Mouse (Mus musculus) liver, embryonic 14.5 days (tissue): Measurements from ENCODE around the gene Nfkb1. TPM values are rescaled to one million over a fixed set of nuclear protein-coding genes. Genes with fewer than 3 reads are reported as not detected.

Experiments
- ATAC-seq: fragments of 200-750 bp; cut with Nextera tagmentation; 2 replicates; pipeline ENCODE4 v1.8.0; 2017; ENCODE audit warnings: moderate number of reproducible peaks, mild to moderate bottlenecking, moderate library complexity; ENCODE audit not compliant: insufficient read depth
- DNase-seq, 3 experiments: peaks; one replicate each; pipeline ENCODE4 v3.0.0-alpha.2; 2012 to 2013; ENCODE audit warnings: low read depth in 3 of 3, low spot score in 3 of 3
- H3K27ac ChIP-seq: fragments of 300-500 bp; sonication (generic); 2 replicates; pipeline ENCODE4 v1.5.1; 2014; ENCODE audit warnings: moderate library complexity, mild to moderate bottlenecking, control low read depth, inconsistent platforms
- H3K27me3 ChIP-seq: fragments of 300-500 bp; sonication (generic); 2 replicates; pipeline ENCODE4 v1.6.1; 2014; ENCODE audit warnings: mild to moderate bottlenecking, low read length, moderate library complexity; ENCODE audit not compliant: control insufficient read depth, insufficient read depth
- H3K36me3 ChIP-seq: fragments of 300-500 bp; sonication (generic); replicated peaks from 2 replicates; pipeline ENCODE4 v1.6.1; 2014; ENCODE audit warnings: low read depth; ENCODE audit not compliant: control insufficient read depth, insufficient read depth
- H3K4me1 ChIP-seq, 2 experiments: fragments of 200-500 bp in 1 of 2; fragments of 300-500 bp in 1 of 2; sonication (generic) in 1 of 2; replicated peaks; 2 replicates each; pipeline ENCODE4 v1.6.1; 2012 to 2014; ENCODE audit warnings: antibody characterized with exemption in 1 of 2, inconsistent platforms in 1 of 2, low read length in 1 of 2; ENCODE audit not compliant: control insufficient read depth in 2 of 2, insufficient read depth in 2 of 2
- H3K4me2 ChIP-seq: fragments of 300-500 bp; sonication (generic); 2 replicates; pipeline ENCODE4 v1.6.1; 2014; ENCODE audit warnings: low read depth, mild to moderate bottlenecking, control low read depth, moderate library complexity
- H3K4me3 ChIP-seq, 2 experiments: fragments of 200-500 bp in 1 of 2; fragments of 300-500 bp in 1 of 2; sonication (generic) in 1 of 2; 2 replicates each; pipeline ENCODE4 v1.5.1; 2012 to 2014; ENCODE audit warnings: low read depth in 2 of 2, low read length in 2 of 2, mild to moderate bottlenecking in 2 of 2, control low read depth in 1 of 2, inconsistent platforms in 1 of 2, moderate library complexity in 1 of 2; ENCODE audit not compliant: insufficient read depth in 1 of 2
- H3K9ac ChIP-seq: fragments of 300-500 bp; sonication (generic); replicated peaks from 2 replicates; pipeline ENCODE4 v1.6.1; 2014; ENCODE audit warnings: mild to moderate bottlenecking, control low read depth, moderate library complexity
- H3K9me3 ChIP-seq: fragments of 300-500 bp; sonication (generic); 2 replicates; pipeline ENCODE4 v1.6.1; 2016; ENCODE audit warnings: low read length, mixed read lengths; ENCODE audit not compliant: control insufficient read depth
- CTCF ChIP-seq: IDR thresholded peaks from 2 replicates; pipeline ENCODE4 v1.5.1; 2016; ENCODE audit warnings: antibody characterized with exemption, low read depth, control low read depth
- EP300 ChIP-seq: IDR thresholded peaks from 2 replicates; pipeline ENCODE4 v1.6.1; 2016; ENCODE audit warnings: antibody characterized with exemption, low read depth
- WGBS: fragments of 180-500 bp; shearing (Covaris S2); extraction: QIAGEN DNeasy Blood & Tissue Kit; methylation state at CpG from one replicate; pipeline ENCODE4 v1.1.7; 2014; ENCODE audit not compliant: insufficient replicate concordance; 5-methylcytosine and 5-hydroxymethylcytosine counted together
- polyA plus RNA-seq, 2 experiments: library from polyadenylated mRNA; depleted of rRNA in 1 of 2; stranded (reverse) in 1 of 2; unstranded in 1 of 2; fragments of >200 nt; fragmentation: Nextera tagmentation in 1 of 2; extraction: Ambion mirVana in 1 of 2; gene quantifications; 2 replicates each; pipeline versions ENCODE4 v1.2.1 to v1.2.3; 2012 to 2014

Gene Nfkb1
- polyA plus RNA-seq, 2 experiments, result 11.2 to 16.5 TPM

GRCm38 (mm10) chr3:135586060-135586459 is 105.3 kb downstream of the Nfkb1 start:
- TF ChIP-seq EP300, result no peak
- no peak for TF ChIP-seq CTCF
- Histone ChIP-seq H3K27ac (no peak overlapping the region), H3K9ac (no peak overlapping the region), H3K9me3 (no peaks in the 10 kb centered on the region), H3K36me3 (no peaks in the 10 kb centered on the region; the same call in none of the 2 replicates), H3K4me2 (peak overlapping the region; percentile 3; the same call in 1 of the 2 replicates), H3K4me3 (no peak overlapping the region), H3K27me3 (no peaks in the 10 kb centered on the region), H3K4me1 (peaks cover 13 to 18% of the 10 kb centered on the region in 2 experiments; a peak in 3 of 4 replicates)
- ATAC-seq, result no peak
- no peak for DNase-seq
- WGBS, result 63% methylated on average over 2 of the region's 2 CpGs

GRCm38 (mm10) chr3:135585482-135585881 is 105.9 kb downstream of the Nfkb1 start:
- peak in 1 of 3 experiments; percentile 58 for DNase-seq
- Histone ChIP-seq H3K4me1 (peaks cover 13 to 20% of the 10 kb centered on the region in 2 experiments; a peak in 3 of 4 replicates), H3K27ac (no peak overlapping the region), H3K4me2 (peak overlapping the region; percentile 3; the same call in 1 of the 2 replicates), H3K27me3 (no peaks in the 10 kb centered on the region), H3K9me3 (no peaks in the 10 kb centered on the region), H3K4me3 (no peak overlapping the region), H3K9ac (no peak overlapping the region), H3K36me3 (no peaks in the 10 kb centered on the region; the same call in none of the 2 replicates)
- 48% methylated on average over 6 of the region's 6 CpGs for WGBS
- TF ChIP-seq EP300, result peak; percentile 24; the same call in 1 of the 2 replicates
- TF ChIP-seq CTCF, result no peak
- ATAC-seq, result peak; percentile 97

GRCm38 (mm10) chr3:135582246-135582645 is 109.1 kb downstream of the Nfkb1 start:
- Histone ChIP-seq H3K36me3 (no peaks in the 10 kb centered on the region; the same call in 1 of the 2 replicates), H3K9me3 (no peaks in the 10 kb centered on the region), H3K27ac (no peak overlapping the region), H3K4me3 (no peak overlapping the region), H3K4me1 (peaks cover 13 to 20% of the 10 kb centered on the region in 2 experiments; a peak in 3 of 4 replicates), H3K9ac (no peak overlapping the region), H3K27me3 (no peaks in the 10 kb centered on the region), H3K4me2 (no peak overlapping the region)
- ATAC-seq (no peak), DNase-seq (no peak)
- WGBS, result 70% methylated on average over 7 of the region's 7 CpGs
- TF ChIP-seq EP300 (no peak), CTCF (no peak)

GRCm38 (mm10) chr3:135581606-135582117 is 109.7 kb downstream of the Nfkb1 start:
- H3K4me2 ChIP-seq, result no peak overlapping the region
- DNase-seq, result no peak
- no peaks in the 10 kb centered on the region for H3K27me3 ChIP-seq
- no peaks in the 10 kb centered on the region; the same call in 1 of the 2 replicates for H3K36me3 ChIP-seq
- no peak overlapping the region for H3K9ac ChIP-seq
- 30% methylated on average over 10 of the region's 10 CpGs for WGBS
- no peak overlapping the region for H3K27ac ChIP-seq
- TF ChIP-seq CTCF, result peak; percentile 63
- TF ChIP-seq EP300, result no peak
- H3K4me1 ChIP-seq, result peaks cover 8 to 15% of the 10 kb centered on the region in 2 experiments; a peak in 3 of 4 replicates
- no peaks in the 10 kb centered on the region for H3K9me3 ChIP-seq
- H3K4me3 ChIP-seq, result no peak overlapping the region
- ATAC-seq, result no peak

- Histone ChIP-seq H3K9ac (no peak overlapping the region), H3K27ac (no peak overlapping the region), H3K36me3 (no peaks in the 10 kb centered on the region; the same call in 1 of the 2 replicates), H3K4me3 (no peak overlapping the region), H3K27me3 (no peaks in the 10 kb centered on the region), H3K9me3 (no peaks in the 10 kb centered on the region), H3K4me1 (peaks cover under 1 to 8% of the 10 kb centered on the region in 2 experiments; a peak in 3 of 4 replicates), H3K4me2 (no peak overlapping the region)
- TF ChIP-seq EP300 (no peak), CTCF (no peak)
- DNase-seq, result no peak
- no peak for ATAC-seq
- 63% methylated on average over 21 of the region's 21 CpGs for WGBS
Measured at GRCm38 (mm10) chr3:135580439-135581275, 110.7 kb downstream of the Nfkb1 start.
